Mouse (Mus musculus): ENCODE data around the gene Rhot2. TPM values are rescaled to one million over a fixed set of nuclear protein-coding genes. Genes with fewer than 3 reads are reported as not detected.

The Rhot2 gene
- total RNA-seq, 2 experiments from 2014 or later, result 103 to 105 TPM

GRCm38 (mm10) chr17:25831451-25832281, 13.0 kb downstream of the Rhot2 start:
- Histone ChIP-seq H3K27ac (peak overlapping the region; percentile 99), H3K4me3 (peak overlapping the region; percentile 72)
- no peak for DNase-seq (ENCODE audit: extremely low spot score in 1 of 2, low spot score in 2 of 2)
- intact Hi-C loops (cut with DNase I), result no loop called here
- TF ChIP-seq CTCF (IDR thresholded peaks at IDR 0.05), result no peak

DNA sequence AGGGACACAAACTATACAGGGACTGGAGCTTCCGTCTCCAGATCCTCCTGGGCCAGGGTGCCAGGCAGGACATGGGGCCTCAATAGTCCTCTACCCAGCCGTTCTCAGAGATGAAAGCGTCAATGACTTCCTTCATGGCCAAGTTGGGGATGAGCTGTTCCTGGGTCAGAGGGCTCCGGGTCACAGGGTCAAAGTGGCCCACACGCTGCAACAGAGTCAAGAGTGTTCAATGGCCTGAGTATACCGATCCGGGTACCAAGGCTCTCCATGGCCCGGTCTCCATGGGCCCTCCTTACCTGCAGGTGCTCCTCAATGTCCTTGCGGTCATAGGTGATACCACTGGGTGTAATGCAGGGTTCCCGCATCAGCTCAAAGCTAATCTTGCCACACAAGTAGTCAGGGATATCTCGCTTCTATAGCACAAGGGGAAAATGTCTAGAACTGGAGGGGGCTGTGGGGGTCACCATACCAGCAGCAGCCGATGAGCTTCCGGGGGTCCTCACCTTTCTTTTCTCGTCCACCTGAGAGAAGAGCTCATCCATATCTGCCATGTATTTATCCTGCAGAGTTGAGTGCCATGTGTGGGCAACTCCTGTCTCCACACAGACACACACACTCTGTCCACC, 13.7 kb downstream of the Rhot2 start:
- Histone ChIP-seq H3K4me3 (peak overlapping the region; percentile 72; the same call in 1 of the 2 replicates), H3K27ac (no peak overlapping the region)
- no peak for DNase-seq (ENCODE audit: extremely low spot score in 1 of 2, low spot score in 2 of 2)
- intact Hi-C loops (cut with DNase I), result no loop called here
- no peak for TF ChIP-seq CTCF (IDR thresholded peaks at IDR 0.05)

DNA sequence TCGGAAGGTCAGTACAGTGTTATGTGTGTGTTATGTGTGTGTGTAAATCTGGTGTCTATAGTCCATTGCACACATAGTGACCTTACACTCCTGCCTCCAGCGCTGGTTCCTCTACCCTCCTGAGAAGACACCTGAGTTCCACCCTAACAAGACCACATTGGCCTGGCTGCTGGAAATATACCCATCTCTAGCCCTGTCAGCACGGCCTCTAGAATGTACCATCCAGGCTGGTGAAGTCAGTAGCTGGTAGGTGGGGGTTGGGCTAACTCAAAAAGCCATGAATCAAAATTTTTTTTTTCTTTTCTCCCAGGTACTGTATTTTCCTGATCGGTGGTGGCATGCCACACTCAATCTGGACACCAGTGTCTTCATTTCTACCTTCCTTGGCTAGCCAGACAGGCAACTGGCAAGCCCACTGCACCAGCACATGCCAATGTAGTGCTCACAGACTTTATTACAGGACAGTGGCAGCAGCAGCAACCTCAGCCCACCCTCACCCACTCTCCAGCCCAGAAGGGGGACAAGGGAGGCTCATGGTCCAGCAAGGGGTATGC, 14.4 kb downstream of the Rhot2 start:
- no peak for DNase-seq (ENCODE audit: extremely low spot score in 1 of 2, low spot score in 2 of 2)
- no peak for TF ChIP-seq CTCF (IDR thresholded peaks at IDR 0.05)
- Histone ChIP-seq H3K27ac (no peak overlapping the region), H3K4me3 (peak overlapping the region; percentile 67; the same call in 1 of the 2 replicates)
- intact Hi-C loops (cut with DNase I), result no loop called here

GRCm38 (mm10) chr17:25829558-25830017, 15.1 kb downstream of the Rhot2 start:
- intact Hi-C loops (cut with DNase I), result no loop called here
- H3K4me3 ChIP-seq, result peak overlapping the region; percentile 67
- no peak for TF ChIP-seq CTCF (IDR thresholded peaks at IDR 0.05)
- DNase-seq (ENCODE audit: extremely low spot score in 1 of 2, low spot score in 2 of 2), result no peak
- peak overlapping the region; percentile 95 for H3K27ac ChIP-seq

DNA sequence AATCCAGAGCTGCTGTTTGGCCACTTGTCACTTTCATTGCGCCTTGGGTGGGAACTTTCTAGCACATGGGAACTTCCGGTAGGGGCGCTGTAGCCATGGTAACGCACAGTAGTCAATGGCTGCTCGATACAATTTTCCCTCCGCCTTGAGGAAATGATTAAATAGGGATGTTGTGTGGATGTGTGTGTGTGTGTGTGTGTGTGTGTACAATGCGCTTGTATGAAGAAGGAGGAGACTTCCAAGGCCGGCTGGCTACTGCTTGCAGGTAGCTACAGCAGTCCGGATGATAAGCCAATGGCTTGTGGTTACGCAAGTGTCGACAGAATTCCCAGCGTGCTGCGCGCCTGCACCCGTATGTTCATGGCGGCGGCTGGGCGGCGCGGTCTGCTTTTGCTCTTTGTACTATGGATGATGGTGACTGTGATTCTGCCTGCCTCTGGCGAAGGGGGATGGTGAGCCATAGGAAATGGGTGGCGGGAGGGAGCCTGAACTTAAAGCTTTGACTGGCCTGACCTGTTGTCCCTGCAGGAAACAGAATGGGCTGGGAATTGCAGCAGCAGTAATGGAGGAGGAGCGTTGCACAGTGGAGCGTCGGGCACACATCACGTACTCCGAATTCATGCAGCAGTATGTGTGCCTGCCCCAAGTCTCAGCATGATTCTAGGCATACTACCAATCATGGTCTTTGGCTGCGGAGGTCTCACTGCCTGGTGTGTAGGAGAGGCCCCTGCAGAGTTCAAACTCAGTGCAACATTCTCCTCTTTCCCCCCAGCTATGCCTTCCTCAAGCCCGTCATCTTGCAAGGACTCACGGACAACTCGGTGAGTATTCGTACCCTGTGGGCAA, 15.7 kb downstream of the Rhot2 start, which contains the start of gene Jmjd8:
Gene Jmjd8 (plus strand): TSS at position 156 of the 846 bp plus-strand sequence.
- peak; percentile 51 for TF ChIP-seq CTCF (IDR thresholded peaks at IDR 0.05)
- Histone ChIP-seq H3K4me3 (peak within 1 kb of the TSS; percentile 67), H3K27ac (peak within 1 kb of the TSS; percentile 95)
- intact Hi-C loops (cut with DNase I), result no loop called here
- peak; percentile 82 to 85 for DNase-seq (ENCODE audit: extremely low spot score in 1 of 2, low spot score in 2 of 2)

- DNase-seq (ENCODE audit: extremely low spot score in 1 of 2, low spot score in 2 of 2), result no peak
- Histone ChIP-seq H3K27ac (peak overlapping the region; percentile 95), H3K4me3 (peak overlapping the region; percentile 67)
- no peak for TF ChIP-seq CTCF (IDR thresholded peaks at IDR 0.05)
- intact Hi-C loops (cut with DNase I), result no loop called here
Measured at GRCm38 (mm10) chr17:25828223-25828594, 16.4 kb downstream of the Rhot2 start.

- intact Hi-C loops (cut with DNase I), result no loop called here
- TF ChIP-seq CTCF (IDR thresholded peaks at IDR 0.05), result no peak
- Histone ChIP-seq H3K27ac (no peak overlapping the region), H3K4me3 (no peak overlapping the region)
- no peak for DNase-seq (ENCODE audit: extremely low spot score in 1 of 2, low spot score in 2 of 2)
Measured at GRCm38 (mm10) chr17:25827546-25828222, 17.0 kb downstream of the Rhot2 start.

DNA sequence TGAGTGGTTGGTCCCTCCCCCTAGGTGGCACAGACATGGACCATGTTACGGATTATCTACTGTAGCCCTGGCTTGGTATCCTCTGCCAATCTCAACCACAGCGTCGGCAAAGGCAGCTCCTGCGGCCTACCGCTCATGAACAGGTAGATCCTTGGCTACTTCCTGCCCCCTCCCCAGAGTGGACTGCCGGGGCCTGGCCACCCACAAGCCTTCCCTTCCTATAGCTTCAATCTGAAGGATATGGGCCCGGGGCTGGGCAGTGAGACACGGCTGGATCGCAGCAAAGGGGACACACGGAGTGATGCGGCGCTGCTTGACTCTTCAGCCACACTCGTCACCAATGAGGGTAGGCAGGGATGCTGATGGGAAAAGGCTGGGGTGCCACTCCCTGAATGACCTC, 17.6 kb downstream of the Rhot2 start:
- Histone ChIP-seq H3K27ac (no peak overlapping the region), H3K4me3 (no peak overlapping the region)
- no peak for DNase-seq (ENCODE audit: extremely low spot score in 1 of 2, low spot score in 2 of 2)
- intact Hi-C loops (cut with DNase I), result no loop called here
- no peak for TF ChIP-seq CTCF (IDR thresholded peaks at IDR 0.05)

DNA sequence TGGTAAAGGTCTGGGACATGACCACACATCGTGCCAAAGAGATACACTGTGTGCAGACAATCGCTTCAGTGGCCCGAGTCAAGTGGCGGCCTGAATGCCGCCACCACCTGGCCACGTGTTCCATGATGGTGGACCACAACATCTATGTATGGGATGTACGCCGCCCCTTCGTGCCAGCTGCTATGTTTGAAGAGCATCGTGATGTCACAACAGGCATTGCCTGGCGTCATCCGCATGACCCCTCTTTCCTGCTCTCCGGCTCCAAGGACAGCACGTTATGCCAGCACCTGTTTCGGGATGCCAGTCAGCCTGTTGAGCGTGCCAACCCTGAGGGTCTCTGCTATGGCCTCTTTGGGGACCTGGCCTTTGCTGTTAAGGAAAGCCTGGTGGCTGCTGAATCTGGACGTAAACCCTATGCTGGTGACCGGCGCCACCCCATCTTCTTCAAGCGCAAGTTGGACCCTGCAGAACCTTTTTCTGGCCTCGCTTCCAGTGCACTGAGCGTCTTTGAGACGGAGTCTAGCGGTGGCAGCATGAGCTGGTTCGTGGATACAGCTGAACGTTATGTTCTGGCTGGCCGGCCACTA, 18.6 kb downstream of the Rhot2 start:
- Histone ChIP-seq H3K27ac (no peak overlapping the region), H3K4me3 (no peak overlapping the region)
- intact Hi-C loops (cut with DNase I), result no loop called here
- no peak for DNase-seq (ENCODE audit: extremely low spot score in 1 of 2, low spot score in 2 of 2)
- no peak for TF ChIP-seq CTCF (IDR thresholded peaks at IDR 0.05)

GRCm38 (mm10) chr17:25825311-25825710, 19.3 kb downstream of the Rhot2 start:
- intact Hi-C loops (cut with DNase I), result no loop called here
- TF ChIP-seq CTCF (IDR thresholded peaks at IDR 0.05), result no peak
- Histone ChIP-seq H3K27ac (no peak overlapping the region), H3K4me3 (no peak overlapping the region)
- DNase-seq (ENCODE audit: extremely low spot score in 1 of 2, low spot score in 2 of 2), result no peak

Data from left cerebral cortex, adult 2 months (tissue).